Mouse (Mus musculus): ENCODE measurements around the gene Olfr958. TPM values are rescaled to one million over a fixed set of nuclear protein-coding genes. Genes with fewer than 3 reads are reported as not detected.

The Olfr958 gene
- polyA plus RNA-seq, 1 experiment from 2014 or later: not detected

DNA sequence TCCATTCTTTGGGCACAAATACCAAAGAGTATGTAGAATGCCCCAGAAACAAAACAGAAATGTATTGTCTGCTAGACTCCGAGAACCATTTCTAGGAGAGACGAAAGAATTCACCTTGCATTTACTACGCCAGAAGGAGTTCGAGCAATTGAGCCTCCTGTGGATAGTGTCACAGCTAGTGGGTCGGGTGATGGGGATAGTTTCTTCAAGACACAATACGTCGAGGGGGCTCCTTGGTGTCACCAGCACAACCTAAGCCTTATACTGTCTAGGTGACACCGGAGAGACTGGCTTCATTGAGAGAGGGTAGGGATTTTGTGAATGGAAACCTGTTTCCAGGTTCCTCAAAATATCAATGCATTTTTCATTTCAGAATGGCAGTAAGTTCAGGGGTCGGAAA is 44.4 kb downstream of the Olfr958 start:
- no peak overlapping the region for H3K4me3 ChIP-seq
- no peaks in the 10 kb centered on the region for H3K27me3 ChIP-seq
- H3K9me3 ChIP-seq: no peaks in the 10 kb centered on the region
- no peaks in the 10 kb centered on the region for H3K4me1 ChIP-seq
- no peak overlapping the region for H3K4me2 ChIP-seq
- H3K9ac ChIP-seq: no peak overlapping the region
- ATAC-seq (ENCODE audit: insufficient number of reproducible peaks, insufficient read depth, low FRiP score, low TSS enrichment, low read depth): no peak
- H3K27ac ChIP-seq: no peak overlapping the region
- no peaks in the 10 kb centered on the region for H3K36me3 ChIP-seq
- 79% methylated on average over 9 of the region's 9 CpGs for WGBS

DNA sequence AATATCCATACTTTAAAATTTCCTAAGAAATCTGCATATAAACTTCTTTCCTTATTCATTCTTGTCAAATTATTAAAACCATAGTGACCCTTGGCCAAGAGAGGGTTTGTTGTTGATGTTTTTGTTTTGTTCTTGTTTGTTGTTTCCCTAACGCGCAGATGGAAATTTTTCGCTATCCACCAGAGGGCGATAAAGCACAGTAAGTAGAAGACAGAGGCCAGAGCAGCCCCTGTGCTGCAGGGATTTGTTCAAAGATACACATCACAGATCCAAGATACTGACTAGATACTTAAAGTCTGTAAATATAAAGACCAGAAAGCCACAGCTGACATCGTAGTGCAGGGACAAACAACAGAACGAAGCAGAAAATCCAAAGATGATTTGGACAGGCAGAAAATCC is 44.9 kb downstream of the Olfr958 start:
- H3K9me3 ChIP-seq: no peaks in the 10 kb centered on the region
- no peaks in the 10 kb centered on the region for H3K4me1 ChIP-seq
- WGBS: 7% methylated on average over 6 of the region's 6 CpGs
- H3K4me3 ChIP-seq: no peak overlapping the region
- no peaks in the 10 kb centered on the region for H3K36me3 ChIP-seq
- H3K9ac ChIP-seq: no peak overlapping the region
- no peak for ATAC-seq (ENCODE audit: insufficient number of reproducible peaks, insufficient read depth, low FRiP score, low TSS enrichment, low read depth)
- no peak overlapping the region for H3K4me2 ChIP-seq
- H3K27me3 ChIP-seq: no peaks in the 10 kb centered on the region
- H3K27ac ChIP-seq: no peak overlapping the region

Other genes starting within 250 kb of the Olfr958 start
- not detected in 2 replicates for gene Olfr948, start 228.0 kb downstream of the Olfr958 start, polyA plus RNA-seq (2015; fragmentation: Nextera tagmentation; extraction: Ambion mirVana)
- not detected in 2 replicates for gene Olfr951, start 166.6 kb downstream of the Olfr958 start, polyA plus RNA-seq (2015; fragmentation: Nextera tagmentation; extraction: Ambion mirVana)
- not detected in 2 replicates for gene Olfr952, start 126.9 kb downstream of the Olfr958 start, polyA plus RNA-seq (2015; fragmentation: Nextera tagmentation; extraction: Ambion mirVana)
- gene Olfr954, start 97.4 kb downstream of the Olfr958 start, polyA plus RNA-seq (2015; fragmentation: Nextera tagmentation; extraction: Ambion mirVana): not detected in 2 replicates
- not detected in 2 replicates for gene Olfr955, start 82.1 kb downstream of the Olfr958 start, polyA plus RNA-seq (2015; fragmentation: Nextera tagmentation; extraction: Ambion mirVana)
- gene Olfr44, start 60.1 kb downstream of the Olfr958 start, polyA plus RNA-seq (2015; fragmentation: Nextera tagmentation; extraction: Ambion mirVana): not detected in 2 replicates
- 0.39 TPM in 1 of 2 replicates, not detected in the other for gene Olfr957, start 38.2 kb downstream of the Olfr958 start, polyA plus RNA-seq (2015; fragmentation: Nextera tagmentation; extraction: Ambion mirVana)
- gene Olfr959, start 21.5 kb upstream of the Olfr958 start, polyA plus RNA-seq (2015; fragmentation: Nextera tagmentation; extraction: Ambion mirVana): 0.06 TPM in 1 of 2 replicates, not detected in the other
- gene AW551984, start 50.3 kb upstream of the Olfr958 start, polyA plus RNA-seq (2015; fragmentation: Nextera tagmentation; extraction: Ambion mirVana): 50.9 and 54.9 TPM in 2 replicates
- not detected in 2 replicates for gene Olfr148, start 56.6 kb upstream of the Olfr958 start, polyA plus RNA-seq (2015; fragmentation: Nextera tagmentation; extraction: Ambion mirVana)
- not detected in 2 replicates for gene Olfr960, start 67.3 kb upstream of the Olfr958 start, polyA plus RNA-seq (2015; fragmentation: Nextera tagmentation; extraction: Ambion mirVana)
- not detected in 2 replicates for gene Olfr961, start 91.0 kb upstream of the Olfr958 start, polyA plus RNA-seq (2015; fragmentation: Nextera tagmentation; extraction: Ambion mirVana)
- gene Olfr963, start 113.2 kb upstream of the Olfr958 start, polyA plus RNA-seq (2015; fragmentation: Nextera tagmentation; extraction: Ambion mirVana): not detected in 2 replicates
- not detected in 2 replicates for gene Olfr149, start 153.1 kb upstream of the Olfr958 start, polyA plus RNA-seq (2015; fragmentation: Nextera tagmentation; extraction: Ambion mirVana)
- not detected in 2 replicates for gene Olfr965, start 157.3 kb upstream of the Olfr958 start, polyA plus RNA-seq (2015; fragmentation: Nextera tagmentation; extraction: Ambion mirVana)
- not detected in 2 replicates for gene Olfr150, start 176.9 kb upstream of the Olfr958 start, polyA plus RNA-seq (2015; fragmentation: Nextera tagmentation; extraction: Ambion mirVana)
- gene Olfr967, start 192.2 kb upstream of the Olfr958 start, polyA plus RNA-seq (2015; fragmentation: Nextera tagmentation; extraction: Ambion mirVana): not detected in 2 replicates
- not detected in 2 replicates for gene Olfr968, start 229.2 kb upstream of the Olfr958 start, polyA plus RNA-seq (2015; fragmentation: Nextera tagmentation; extraction: Ambion mirVana)
- not detected in 2 replicates for gene Olfr969, start 236.9 kb upstream of the Olfr958 start, polyA plus RNA-seq (2015; fragmentation: Nextera tagmentation; extraction: Ambion mirVana)

Data from embryonic facial prominence, embryonic 13.5 days (tissue).